Mouse (Mus musculus) hindbrain, postnatal 0 days (tissue): Measurements from ENCODE around the gene Trabd. TPM values are rescaled to one million over a fixed set of nuclear protein-coding genes. Genes with fewer than 3 reads are reported as not detected.

ENCODE experiments used
- ATAC-seq: fragments of 200-750 bp; cut with Nextera tagmentation; 2 replicates; pipeline ENCODE4 v1.8.0; 2017; ENCODE audit warnings: mild to moderate bottlenecking, moderate TSS enrichment, moderate library complexity
- DNase-seq: peaks from one replicate; pipeline ENCODE4 v3.0.0-alpha.2; 2015; ENCODE audit warnings: low spot score
- H3K27ac ChIP-seq: fragments of 300-500 bp; sonication (generic); 2 replicates; pipeline ENCODE4 v1.5.1; 2014; ENCODE audit warnings: mild to moderate bottlenecking
- H3K27me3 ChIP-seq: fragments of 300-500 bp; sonication (generic); 2 replicates; pipeline ENCODE4 v1.6.1; 2014; ENCODE audit warnings: low read length, mixed read lengths; ENCODE audit not compliant: insufficient read depth
- H3K36me3 ChIP-seq: fragments of 300-500 bp; sonication (generic); 2 replicates; pipeline ENCODE4 v1.6.1; 2014; ENCODE audit warnings: low read length, mixed read lengths; ENCODE audit not compliant: insufficient read depth
- H3K4me1 ChIP-seq: fragments of 300-500 bp; sonication (generic); 2 replicates; pipeline ENCODE4 v1.6.1; 2014; ENCODE audit warnings: antibody characterized with exemption, low read length, mixed read lengths; ENCODE audit not compliant: insufficient read depth
- H3K4me2 ChIP-seq: fragments of 300-500 bp; sonication (generic); 2 replicates; pipeline ENCODE4 v1.6.1; 2014; ENCODE audit warnings: low read depth, mild to moderate bottlenecking, low read length, moderate library complexity, mixed read lengths
- H3K4me3 ChIP-seq: fragments of 300-500 bp; sonication (generic); 2 replicates; pipeline ENCODE4 v1.5.1; 2014; ENCODE audit warnings: low read length
- H3K9ac ChIP-seq: fragments of 300-500 bp; sonication (generic); replicated peaks from 2 replicates; pipeline ENCODE4 v1.6.1; 2014; ENCODE audit warnings: mild to moderate bottlenecking, low read length, moderate library complexity, mixed read lengths
- H3K9me3 ChIP-seq: fragments of 300-500 bp; sonication (generic); 2 replicates; pipeline ENCODE4 v1.6.1; 2016; ENCODE audit warnings: low read length, mixed read lengths
- CTCF ChIP-seq: IDR thresholded peaks from 2 replicates; pipeline ENCODE4 v1.5.1; 2016; ENCODE audit warnings: antibody characterized with exemption, control low read depth, low read depth
- WGBS: fragments of 180-500 bp; shearing (Covaris S2); extraction: QIAGEN DNeasy Blood & Tissue Kit; methylation state at CpG from one replicate; pipeline ENCODE4 v1.1.7; 2014; 5-methylcytosine and 5-hydroxymethylcytosine counted together
- polyA plus RNA-seq: library from polyadenylated mRNA; unstranded; fragments of >200 nt; fragmentation: Nextera tagmentation; extraction: Ambion mirVana; gene quantifications from 2 replicates; pipeline ENCODE4 v1.2.1, GENCODE M21; 2015
- total RNA-seq: library from RNA; depleted of rRNA; stranded (reverse); fragments of >200 nt; gene quantifications from 2 replicates; pipeline ENCODE4 v1.2.3, GENCODE M21; 2014

The Trabd gene
- total and polyA plus RNA-seq, 2 experiments from 2014 or later, result 26.1 to 47.8 TPM

- Histone ChIP-seq H3K9me3 (no peaks in the 10 kb centered on the region), H3K27me3 (no peaks in the 10 kb centered on the region), H3K4me2 (peak overlapping the region; percentile 85), H3K9ac (peak overlapping the region; percentile 78), H3K4me1 (peaks cover 9% of the 10 kb centered on the region; the same call in 1 of the 2 replicates), H3K36me3 (no peaks in the 10 kb centered on the region), H3K27ac (peak overlapping the region; percentile 62), H3K4me3 (peak overlapping the region; percentile 67)
- WGBS, result 2% methylated on average over 40 of the region's 48 CpGs
- DNase-seq (peak; percentile 49), ATAC-seq (peak; percentile 55)
- TF ChIP-seq CTCF, result no peak
These were observed 14.8 kb upstream of the Trabd start for GRCm38 (mm10) chr15:89060032-89060681.

GRCm38 (mm10) chr15:89060811-89061460 lies 14.0 kb upstream of the Trabd start:
- peak overlapping the region; percentile 85 for H3K4me2 ChIP-seq
- H3K4me3 ChIP-seq, result peak overlapping the region; percentile 67
- H3K4me1 ChIP-seq, result peaks cover 9% of the 10 kb centered on the region; the same call in 1 of the 2 replicates
- H3K9me3 ChIP-seq, result no peaks in the 10 kb centered on the region
- DNase-seq (no peak), ATAC-seq (no peak)
- WGBS, result 89% methylated on average over 12 of the region's 12 CpGs
- no peak for TF ChIP-seq CTCF
- H3K27ac ChIP-seq, result no peak overlapping the region
- H3K36me3 ChIP-seq, result no peaks in the 10 kb centered on the region
- no peaks in the 10 kb centered on the region for H3K27me3 ChIP-seq
- H3K9ac ChIP-seq, result peak overlapping the region; percentile 78

- DNase-seq (no peak), ATAC-seq (no peak)
- no peak overlapping the region for H3K4me3 ChIP-seq
- no peak overlapping the region for H3K27ac ChIP-seq
- no peak for TF ChIP-seq CTCF
- peaks cover 9% of the 10 kb centered on the region; the same call in 1 of the 2 replicates for H3K4me1 ChIP-seq
- H3K36me3 ChIP-seq, result no peaks in the 10 kb centered on the region
- H3K9me3 ChIP-seq, result no peaks in the 10 kb centered on the region
- WGBS, result 88% methylated on average over 6 of the region's 6 CpGs
- H3K9ac ChIP-seq, result no peak overlapping the region
- no peak overlapping the region for H3K4me2 ChIP-seq
- no peaks in the 10 kb centered on the region for H3K27me3 ChIP-seq
These were observed 13.0 kb upstream of the Trabd start for GRCm38 (mm10) chr15:89061761-89062517.

GRCm38 (mm10) chr15:89062518-89062910 lies 12.4 kb upstream of the Trabd start:
- no peak for ATAC-seq
- Histone ChIP-seq H3K27me3 (no peaks in the 10 kb centered on the region), H3K36me3 (no peaks in the 10 kb centered on the region), H3K4me3 (no peak overlapping the region), H3K27ac (no peak overlapping the region), H3K9ac (no peak overlapping the region), H3K4me2 (no peak overlapping the region), H3K4me1 (peaks cover 9% of the 10 kb centered on the region; the same call in 1 of the 2 replicates), H3K9me3 (no peaks in the 10 kb centered on the region)
- no peak for TF ChIP-seq CTCF
- DNase-seq, result no peak
- 88% methylated on average over 5 of the region's 5 CpGs for WGBS

GRCm38 (mm10) chr15:89063001-89063400 lies 11.9 kb upstream of the Trabd start:
- H3K4me1 ChIP-seq, result peaks cover 9% of the 10 kb centered on the region; the same call in 1 of the 2 replicates
- WGBS, result 73% methylated on average over 7 of the region's 7 CpGs

GRCm38 (mm10) chr15:89063536-89063935 lies 11.4 kb upstream of the Trabd start:
- DNase-seq (no peak), ATAC-seq (no peak)
- Histone ChIP-seq H3K9ac (no peak overlapping the region), H3K27me3 (no peaks in the 10 kb centered on the region), H3K27ac (no peak overlapping the region), H3K4me1 (peaks cover 9% of the 10 kb centered on the region; the same call in 1 of the 2 replicates), H3K36me3 (no peaks in the 10 kb centered on the region), H3K4me3 (no peak overlapping the region), H3K4me2 (no peak overlapping the region), H3K9me3 (no peaks in the 10 kb centered on the region)
- no peak for TF ChIP-seq CTCF
- 62% methylated on average over 6 of the region's 6 CpGs for WGBS

More at GRCm38 (mm10) chr15:89063001-89063400, 11.9 kb upstream of the Trabd start:
- no peak overlapping the region for H3K4me3 ChIP-seq
- DNase-seq (no peak), ATAC-seq (no peak)
- no peaks in the 10 kb centered on the region for H3K9me3 ChIP-seq
- no peak overlapping the region for H3K9ac ChIP-seq
- no peaks in the 10 kb centered on the region for H3K36me3 ChIP-seq
- TF ChIP-seq CTCF, result no peak
- no peaks in the 10 kb centered on the region for H3K27me3 ChIP-seq
- H3K27ac ChIP-seq, result no peak overlapping the region
- no peak overlapping the region for H3K4me2 ChIP-seq
